Mouse (Mus musculus): ENCODE measurements around the gene Lmx1b.

DNA sequence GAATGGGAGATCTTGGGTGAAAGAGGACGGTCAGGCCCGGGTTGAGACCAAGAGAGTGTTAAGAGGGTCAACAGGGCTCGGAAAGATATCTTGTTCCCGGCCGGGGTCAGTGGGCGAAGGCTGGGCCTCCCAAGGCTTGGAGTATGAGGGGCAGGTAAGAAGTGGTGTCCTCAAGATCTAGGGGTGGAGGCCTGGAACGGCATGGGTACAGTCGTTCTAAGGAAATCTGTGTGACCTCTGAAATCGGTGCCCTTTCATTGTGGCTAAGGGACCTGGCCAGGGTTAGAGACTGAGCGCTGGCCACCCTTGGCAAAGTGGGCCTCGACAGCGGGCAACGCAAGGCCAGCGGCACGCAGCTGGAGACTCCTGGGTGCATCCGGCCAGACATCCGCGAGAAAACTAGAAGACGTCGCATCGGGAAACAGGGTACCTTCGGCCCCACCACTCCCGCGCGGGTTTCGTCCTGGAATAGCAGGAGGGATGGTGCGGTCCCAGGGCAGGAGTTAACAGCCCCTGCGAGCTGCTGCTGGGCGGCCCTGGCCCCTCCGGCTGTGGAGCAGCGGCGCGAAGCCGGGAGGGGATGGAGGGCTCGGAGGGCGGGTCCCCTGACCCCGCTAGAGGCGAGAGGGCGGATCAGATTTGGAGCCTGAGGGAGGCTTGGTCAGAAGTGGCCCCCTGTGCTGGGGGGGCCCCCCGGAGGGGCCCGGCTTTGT, 1.7 kb upstream of the Lmx1b start:
- TF ChIP-seq POLR2A (IDR thresholded peaks at IDR 0.05; ENCODE audit: insufficient read depth, low read depth, low read length) = no peak
- no peak for TF ChIP-seq CTCF (IDR thresholded peaks at IDR 0.05)

All from heart, adult 2 months (tissue).